Mouse (Mus musculus): ENCODE data around the gene Pop4.
"Not testable (repeated sequence)": the region's sequence is repeated elsewhere in the genome, so short reads cannot be mapped to it uniquely, and the experiment has no call there.

The Pop4 gene

GRCm38 (mm10) chr7:38270703-38271510 is at the start of gene Pop4:
TSS of gene Pop4 (minus strand) at chr7:38271423.
- DNase-seq (ENCODE audit: low spot score in 2 of 2), result peak; percentile 88 to 92

- no peak for DNase-seq (ENCODE audit: low spot score in 2 of 2)
These were observed 49.4 kb upstream of the Pop4 start for GRCm38 (mm10) chr7:38320641-38321040.

- not testable (repeated sequence) for DNase-seq (ENCODE audit: low spot score in 2 of 2)
These were observed 11.0 kb upstream of the Pop4 start for GRCm38 (mm10) chr7:38282192-38282591.

- DNase-seq (ENCODE audit: low spot score in 2 of 2), result no peak
These were observed 1.3 kb upstream of the Pop4 start for GRCm38 (mm10) chr7:38272551-38272950.

GRCm38 (mm10) chr7:38271859-38272258 is 636 bp upstream of the Pop4 start:
- no peak for DNase-seq (ENCODE audit: low spot score in 2 of 2)

GRCm38 (mm10) chr7:38271511-38271811 is 238 bp upstream of the Pop4 start:
- DNase-seq (ENCODE audit: low spot score in 2 of 2), result no peak

GRCm38 (mm10) chr7:38267006-38267680 is 4.1 kb downstream of the Pop4 start:
- peak in 1 of 2 experiments; percentile 36 for DNase-seq (ENCODE audit: low spot score in 2 of 2)

- DNase-seq (ENCODE audit: low spot score in 2 of 2), result peak in 1 of 2 experiments; percentile 36
These were observed 8.8 kb downstream of the Pop4 start for GRCm38 (mm10) chr7:38262406-38262805.

- no peak for DNase-seq (ENCODE audit: low spot score in 2 of 2)
These were observed 11.6 kb downstream of the Pop4 start for GRCm38 (mm10) chr7:38259631-38260030.

GRCm38 (mm10) chr7:38253441-38253840 is 17.8 kb downstream of the Pop4 start:
- DNase-seq (ENCODE audit: low spot score in 2 of 2), result no peak

GRCm38 (mm10) chr7:38251494-38252216 is 19.6 kb downstream of the Pop4 start:
- DNase-seq (ENCODE audit: low spot score in 2 of 2), result peak in 1 of 2 experiments; percentile 12

- DNase-seq (ENCODE audit: low spot score in 2 of 2), result no peak
These were observed 28.8 kb downstream of the Pop4 start for GRCm38 (mm10) chr7:38242417-38242816.

- no peak for DNase-seq (ENCODE audit: low spot score in 2 of 2)
These were observed 34.1 kb downstream of the Pop4 start for GRCm38 (mm10) chr7:38237140-38237539.

- DNase-seq (ENCODE audit: low spot score in 2 of 2), result no peak
These were observed 34.7 kb downstream of the Pop4 start for GRCm38 (mm10) chr7:38236400-38237105.

- DNase-seq (ENCODE audit: low spot score in 2 of 2), result no peak
These were observed 40.9 kb downstream of the Pop4 start for GRCm38 (mm10) chr7:38230285-38230684.

GRCm38 (mm10) chr7:38228329-38228728 is 42.9 kb downstream of the Pop4 start:
- DNase-seq (ENCODE audit: low spot score in 2 of 2), result no peak

- peak; percentile 52 to 78 for DNase-seq (ENCODE audit: low spot score in 2 of 2)
These were observed 43.3 kb downstream of the Pop4 start, which contains the start of gene Plekhf1 for GRCm38 (mm10) chr7:38227900-38228298. TSS of gene Plekhf1 (minus strand) at chr7:38228016.

GRCm38 (mm10) chr7:38227181-38227899 is 43.9 kb downstream of the Pop4 start:
- DNase-seq (ENCODE audit: low spot score in 2 of 2), result peak in 1 of 2 experiments; percentile 55

- no peak for DNase-seq (ENCODE audit: low spot score in 2 of 2)
These were observed 45.0 kb downstream of the Pop4 start for GRCm38 (mm10) chr7:38226226-38226625.

GRCm38 (mm10) chr7:38224577-38225369 is 46.5 kb downstream of the Pop4 start:
- no peak for DNase-seq (ENCODE audit: low spot score in 2 of 2)
